Mouse (Mus musculus) hindbrain, embryonic 13.5 days (tissue): ENCODE results near the gene Mrps22. TPM values are rescaled to one million over a fixed set of nuclear protein-coding genes. Genes with fewer than 3 reads are reported as not detected.

Experiments used
- ATAC-seq: fragments of 200-750 bp; cut with Nextera tagmentation; 2 replicates; pipeline ENCODE4 v1.8.0; 2017; ENCODE audit warnings: moderate TSS enrichment; ENCODE audit not compliant: low FRiP score
- H3K27ac ChIP-seq: fragments of 300-500 bp; sonication (generic); 2 replicates; pipeline ENCODE4 v1.5.1; 2015; ENCODE audit warnings: inconsistent platforms, mild to moderate bottlenecking, moderate library complexity
- H3K27me3 ChIP-seq: fragments of 300-500 bp; sonication (generic); 2 replicates; pipeline ENCODE4 v1.6.1; 2015; ENCODE audit warnings: mild to moderate bottlenecking, inconsistent platforms
- H3K36me3 ChIP-seq: fragments of 300-500 bp; sonication (generic); 2 replicates; pipeline ENCODE4 v1.6.1; 2015; ENCODE audit warnings: mild to moderate bottlenecking, inconsistent platforms
- H3K4me1 ChIP-seq: fragments of 300-500 bp; sonication (generic); replicated peaks from 2 replicates; pipeline ENCODE4 v1.6.1; 2015; ENCODE audit warnings: inconsistent platforms
- H3K4me2 ChIP-seq: fragments of 300-500 bp; sonication (generic); 2 replicates; pipeline ENCODE4 v1.6.1; 2015; ENCODE audit warnings: inconsistent platforms, mild to moderate bottlenecking, moderate library complexity
- H3K4me3 ChIP-seq: fragments of 300-500 bp; sonication (generic); 2 replicates; pipeline ENCODE4 v1.5.1; 2015; ENCODE audit warnings: mild to moderate bottlenecking, inconsistent platforms
- H3K9ac ChIP-seq: fragments of 300-500 bp; sonication (generic); 2 replicates; pipeline ENCODE4 v1.6.1; 2015; ENCODE audit warnings: mild to moderate bottlenecking, inconsistent platforms
- H3K9me3 ChIP-seq: fragments of 300-500 bp; sonication (generic); 2 replicates; pipeline ENCODE4 v1.6.1; 2016; ENCODE audit warnings: inconsistent platforms
- WGBS: fragments of 180-500 bp; shearing (Covaris S2); methylation state at CpG from one replicate; pipeline ENCODE4 v1.1.7; 2015; 5-methylcytosine and 5-hydroxymethylcytosine counted together
- polyA plus RNA-seq: library from polyadenylated mRNA; unstranded; fragments of >200 nt; fragmentation: Nextera tagmentation; extraction: Ambion mirVana; gene quantifications from 2 replicates; pipeline ENCODE4 v1.2.1, GENCODE M21; 2015

The Mrps22 gene
- polyA plus RNA-seq, 1 experiment from 2014 or later = 54.5 TPM

GRCm38 (mm10) chr9:98563137-98564126 is 38.0 kb downstream of the Mrps22 start, which contains the start of gene Copb2:
TSS of gene Copb2 (plus strand) at chr9:98563721.
- H3K4me2 ChIP-seq = peak within 1 kb of the TSS; percentile 86
- peak within 1 kb of the TSS; percentile 91 for H3K27ac ChIP-seq
- no peaks in the 10 kb centered on the region for H3K9me3 ChIP-seq
- peak within 1 kb of the TSS; percentile 95 for H3K9ac ChIP-seq
- peaks cover 6% of the 10 kb centered on the region for H3K36me3 ChIP-seq
- H3K27me3 ChIP-seq = no peaks in the 10 kb centered on the region
- under 1% methylated on average over 76 of the region's 76 CpGs for WGBS
- peak; percentile 99 for ATAC-seq
- peaks cover 26% of the 10 kb centered on the region for H3K4me1 ChIP-seq
- peak within 1 kb of the TSS; percentile 96 for H3K4me3 ChIP-seq

GRCm38 (mm10) chr9:98544042-98544441 is 57.4 kb downstream of the Mrps22 start:
- H3K9me3 ChIP-seq = no peaks in the 10 kb centered on the region
- H3K4me1 ChIP-seq = no peaks in the 10 kb centered on the region
- no peak overlapping the region for H3K9ac ChIP-seq
- no peak overlapping the region for H3K4me3 ChIP-seq
- H3K4me2 ChIP-seq = no peak overlapping the region
- WGBS = 90% methylated on average over 3 of the region's 3 CpGs
- ATAC-seq = no peak
- no peaks in the 10 kb centered on the region for H3K36me3 ChIP-seq
- no peak overlapping the region for H3K27ac ChIP-seq
- peaks cover 14% of the 10 kb centered on the region; the same call in 1 of the 2 replicates for H3K27me3 ChIP-seq

Other genes with a start within 250 kb of the Mrps22 start
- gene Rbp1, start 178.7 kb downstream of the Mrps22 start, polyA plus RNA-seq = 66.7 and 67.4 TPM in 2 replicates
- 0.62 and 1.2 TPM in 2 replicates for gene Rbp2, start 115.5 kb downstream of the Mrps22 start, polyA plus RNA-seq
- 134 and 140 TPM in 2 replicates for gene Copb2, start 37.9 kb downstream of the Mrps22 start, polyA plus RNA-seq
- gene Prr23a1, start 240.8 kb upstream of the Mrps22 start, polyA plus RNA-seq = 0.23 TPM in 1 of 2 replicates, not detected in the other